Mouse (Mus musculus) heart, embryonic 12.5 days (tissue): ENCODE measurements at regions not wholly inside any gene's neighbourhood (a gene's known extent, or its start where the extent isn't known, plus 50 kb on each side); places are given as distances from the start of the nearest gene placed in this dataset.
A peak's percentile ranks its signal among the peaks of the same experiment; 100 is the strongest.
"Not testable (repeated sequence)": the region's sequence is repeated elsewhere in the genome, so short reads cannot be mapped to it uniquely, and the experiment has no call there.

Experiments used
- ATAC-seq: fragments of 200-750 bp; cut with Nextera tagmentation; 2 replicates; pipeline ENCODE4 v1.8.0; 2017; ENCODE audit warnings: moderate TSS enrichment, moderate library complexity; ENCODE audit not compliant: insufficient number of reproducible peaks, low FRiP score
- H3K27ac ChIP-seq: fragments of 300-500 bp; sonication (generic); 2 replicates; pipeline ENCODE4 v1.5.1; 2016; ENCODE audit warnings: mild to moderate bottlenecking, moderate library complexity; ENCODE audit not compliant: poor library complexity, severe bottlenecking
- H3K27me3 ChIP-seq: fragments of 300-500 bp; sonication (generic); replicated peaks from 2 replicates; pipeline ENCODE4 v1.6.1; 2016; ENCODE audit warnings: mild to moderate bottlenecking, moderate library complexity
- H3K36me3 ChIP-seq: fragments of 300-500 bp; sonication (generic); 2 replicates; pipeline ENCODE4 v1.6.1; 2016; ENCODE audit warnings: mild to moderate bottlenecking, moderate library complexity
- H3K4me1 ChIP-seq: fragments of 300-500 bp; sonication (generic); replicated peaks from 2 replicates; pipeline ENCODE4 v1.6.1; 2016; ENCODE audit warnings: mild to moderate bottlenecking
- H3K4me2 ChIP-seq: fragments of 300-500 bp; sonication (generic); 2 replicates; pipeline ENCODE4 v1.6.1; 2016; ENCODE audit warnings: mild to moderate bottlenecking, moderate library complexity
- H3K4me3 ChIP-seq: fragments of 300-500 bp; sonication (generic); 2 replicates; pipeline ENCODE4 v1.5.1; 2016; ENCODE audit warnings: mild to moderate bottlenecking
- H3K9ac ChIP-seq: fragments of 300-500 bp; sonication (generic); 2 replicates; pipeline ENCODE4 v1.6.1; 2016; ENCODE audit warnings: mild to moderate bottlenecking, moderate library complexity
- H3K9me3 ChIP-seq: fragments of 300-500 bp; sonication (generic); replicated peaks from 2 replicates; pipeline ENCODE4 v1.6.1; 2016; ENCODE audit warnings: mild to moderate bottlenecking, moderate library complexity
- WGBS: fragments of 180-500 bp; shearing (Covaris S2); methylation state at CpG from one replicate; pipeline ENCODE4 v1.1.7; 2016; 5-methylcytosine and 5-hydroxymethylcytosine counted together

GRCm38 (mm10) chr5:25639187-25639586 is 66.4 kb downstream of the Xrcc2 start:
- WGBS: 77% methylated on average over 5 of the region's 5 CpGs
- H3K27ac ChIP-seq: no peak overlapping the region
- no peaks in the 10 kb centered on the region; the same call in 1 of the 2 replicates for H3K9me3 ChIP-seq
- H3K27me3 ChIP-seq: no peaks in the 10 kb centered on the region
- H3K4me1 ChIP-seq: no peaks in the 10 kb centered on the region
- no peak overlapping the region for H3K9ac ChIP-seq
- H3K36me3 ChIP-seq: no peaks in the 10 kb centered on the region
- no peak overlapping the region for H3K4me3 ChIP-seq
- H3K4me2 ChIP-seq: no peak overlapping the region
- no peak for ATAC-seq

DNA sequence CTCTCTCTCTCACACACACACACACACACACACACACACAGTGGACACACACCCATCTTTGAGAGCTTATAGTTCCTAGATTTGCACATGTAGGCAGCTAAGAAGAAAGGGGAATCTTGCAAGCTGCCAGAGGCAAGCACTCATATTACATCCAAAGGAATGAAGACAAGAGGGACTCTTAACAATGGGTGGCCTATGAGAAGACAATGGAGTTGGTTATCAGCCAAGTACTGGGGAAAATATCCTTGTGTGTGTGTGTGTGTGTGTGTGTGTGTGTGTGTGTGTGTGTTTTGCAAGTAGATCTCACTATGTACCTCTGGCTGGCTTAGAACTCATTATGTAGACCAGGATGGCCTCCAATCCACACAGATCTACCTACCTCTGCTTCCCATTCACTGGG is 67.5 kb downstream of the Xrcc2 start:
- H3K9ac ChIP-seq: no peak overlapping the region
- no peak overlapping the region for H3K4me2 ChIP-seq
- no peak overlapping the region for H3K27ac ChIP-seq
- no peaks in the 10 kb centered on the region for H3K36me3 ChIP-seq
- peaks cover 4% of the 10 kb centered on the region; the same call in 1 of the 2 replicates for H3K9me3 ChIP-seq
- no peaks in the 10 kb centered on the region for H3K27me3 ChIP-seq
- H3K4me3 ChIP-seq: no peak overlapping the region
- no peaks in the 10 kb centered on the region for H3K4me1 ChIP-seq
- no peak for ATAC-seq

DNA sequence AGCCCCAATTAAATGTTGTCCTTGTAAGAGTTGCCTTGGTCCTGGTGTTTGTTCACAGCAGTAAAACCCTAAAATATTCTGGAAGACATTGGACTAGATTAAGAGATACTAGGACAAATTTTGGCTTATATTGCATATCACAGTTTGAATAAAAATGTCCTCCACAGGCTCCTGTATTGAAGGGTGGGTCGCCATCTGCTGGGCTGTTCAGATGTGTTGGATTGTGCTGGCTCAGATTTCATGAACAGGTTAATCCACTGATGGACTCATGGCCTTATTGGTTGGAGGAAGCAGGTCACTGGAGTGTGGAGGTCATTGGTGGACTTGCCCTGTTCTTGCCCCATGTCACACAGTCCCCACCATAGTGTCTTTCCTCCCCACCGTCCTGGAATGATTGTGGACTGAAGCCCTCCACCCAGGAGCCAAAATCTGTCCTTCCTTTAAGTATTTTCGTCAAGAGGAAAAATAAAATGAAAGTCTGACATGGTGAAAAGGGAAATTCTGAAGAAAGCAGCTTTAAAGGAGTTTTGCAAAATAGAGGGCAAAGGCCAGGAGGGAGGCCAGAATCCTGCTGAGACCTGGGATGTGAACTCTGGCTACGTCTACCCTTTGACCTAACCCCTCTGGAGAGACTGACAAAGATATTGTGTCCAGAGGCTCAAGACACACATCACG is 72.6 kb downstream of the Xrcc2 start:
- Histone ChIP-seq H3K27me3 (no peaks in the 10 kb centered on the region), H3K4me3 (no peak overlapping the region), H3K27ac (no peak overlapping the region), H3K36me3 (no peaks in the 10 kb centered on the region), H3K9ac (no peak overlapping the region), H3K9me3 (peaks cover 13% of the 10 kb centered on the region; the same call in 1 of the 2 replicates), H3K4me1 (no peaks in the 10 kb centered on the region), H3K4me2 (no peak overlapping the region)
- ATAC-seq: no peak
- 77% methylated on average over 5 of the region's 5 CpGs for WGBS

DNA sequence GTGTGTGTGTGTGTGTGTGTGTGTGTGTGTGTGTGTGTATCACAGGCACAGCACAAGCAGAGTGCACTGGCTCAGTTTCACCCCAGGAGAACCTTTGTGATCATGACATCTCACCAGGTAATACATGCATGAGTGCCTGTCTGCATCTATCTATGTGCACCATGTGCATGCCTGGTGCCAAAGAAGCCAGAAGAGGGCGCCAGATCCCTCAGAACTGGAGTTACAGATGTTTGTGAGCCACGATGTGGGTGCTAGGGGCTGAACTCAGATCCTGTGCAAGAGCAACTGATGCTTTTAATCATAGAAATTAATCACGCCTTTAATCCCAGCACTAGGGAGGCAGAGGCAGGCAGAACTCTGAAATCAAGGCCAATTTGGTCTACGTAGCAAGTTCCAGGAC is 75.9 kb downstream of the Xrcc2 start:
- Histone ChIP-seq H3K9me3 (peaks cover 13% of the 10 kb centered on the region; the same call in 1 of the 2 replicates), H3K27me3 (no peaks in the 10 kb centered on the region)
- no peak for ATAC-seq

DNA sequence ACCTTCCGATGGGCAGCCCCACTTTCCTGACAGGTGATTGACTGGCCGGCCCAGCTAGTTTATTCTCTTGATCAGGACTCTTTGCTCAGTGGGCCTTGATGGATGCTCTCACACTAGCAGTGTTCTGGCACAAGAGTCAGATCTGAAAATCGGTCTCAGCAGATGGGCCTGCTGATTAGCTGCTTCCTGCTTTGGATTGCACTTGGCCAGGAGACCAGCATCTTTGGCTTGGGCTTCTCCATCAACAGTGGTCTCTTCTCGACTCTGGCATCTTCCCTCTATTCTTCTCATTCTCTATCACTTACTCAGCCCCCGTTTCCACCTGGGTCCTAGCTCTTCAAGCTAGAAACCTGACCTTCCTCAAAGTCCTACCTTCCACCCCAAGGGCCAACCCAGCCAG is 77.1 kb downstream of the Xrcc2 start:
- Histone ChIP-seq H3K27ac (no peak overlapping the region), H3K9me3 (peaks cover 9% of the 10 kb centered on the region; the same call in 1 of the 2 replicates), H3K4me3 (no peak overlapping the region), H3K36me3 (no peaks in the 10 kb centered on the region), H3K4me2 (no peak overlapping the region), H3K9ac (no peak overlapping the region), H3K27me3 (no peaks in the 10 kb centered on the region), H3K4me1 (no peaks in the 10 kb centered on the region)
- 80% methylated on average over 5 of the region's 5 CpGs for WGBS
- ATAC-seq: no peak

More for the DNA sequence above, 75.9 kb downstream of the Xrcc2 start:
- Histone ChIP-seq H3K9ac (no peak overlapping the region), H3K27ac (no peak overlapping the region), H3K36me3 (no peaks in the 10 kb centered on the region), H3K4me1 (no peaks in the 10 kb centered on the region), H3K4me2 (no peak overlapping the region), H3K4me3 (no peak overlapping the region)
- 84% methylated on average over 4 of the region's 4 CpGs for WGBS

DNA sequence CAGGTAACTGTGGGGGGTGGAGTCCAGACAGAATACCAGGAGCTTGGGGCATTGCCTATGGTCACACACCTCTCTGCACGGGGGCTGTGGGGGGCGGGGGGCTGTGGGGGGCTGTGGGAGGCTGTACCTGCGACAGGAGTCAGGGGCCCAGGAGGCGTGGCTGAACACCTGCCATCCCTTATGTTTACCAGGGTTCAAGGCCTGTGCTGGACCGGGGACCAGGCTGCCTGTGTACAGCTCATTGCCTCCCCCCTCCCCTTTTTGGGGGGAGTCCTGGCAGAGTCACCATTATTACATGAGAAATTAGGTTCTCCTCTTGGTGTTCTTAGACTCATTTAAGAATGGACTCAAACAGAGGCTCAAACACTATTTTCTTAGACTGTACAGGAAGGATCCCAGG is 78.5 kb downstream of the Xrcc2 start:
- Histone ChIP-seq H3K27me3 (no peaks in the 10 kb centered on the region), H3K4me2 (no peak overlapping the region), H3K9ac (no peak overlapping the region), H3K4me1 (no peaks in the 10 kb centered on the region), H3K36me3 (no peaks in the 10 kb centered on the region), H3K9me3 (peaks cover 9% of the 10 kb centered on the region; the same call in 1 of the 2 replicates), H3K27ac (no peak overlapping the region), H3K4me3 (no peak overlapping the region)
- 66% methylated on average over 5 of the region's 5 CpGs for WGBS
- ATAC-seq: no peak

GRCm38 (mm10) chr5:25624029-25624428 is 81.6 kb downstream of the Xrcc2 start:
- ATAC-seq: no peak
- H3K4me1 ChIP-seq: no peaks in the 10 kb centered on the region
- H3K9ac ChIP-seq: no peak overlapping the region
- H3K36me3 ChIP-seq: no peaks in the 10 kb centered on the region
- H3K27me3 ChIP-seq: no peaks in the 10 kb centered on the region
- H3K27ac ChIP-seq: no peak overlapping the region
- 69% methylated on average over 1 of the region's 1 CpGs for WGBS
- no peaks in the 10 kb centered on the region for H3K9me3 ChIP-seq
- no peak overlapping the region for H3K4me2 ChIP-seq
- H3K4me3 ChIP-seq: no peak overlapping the region

DNA sequence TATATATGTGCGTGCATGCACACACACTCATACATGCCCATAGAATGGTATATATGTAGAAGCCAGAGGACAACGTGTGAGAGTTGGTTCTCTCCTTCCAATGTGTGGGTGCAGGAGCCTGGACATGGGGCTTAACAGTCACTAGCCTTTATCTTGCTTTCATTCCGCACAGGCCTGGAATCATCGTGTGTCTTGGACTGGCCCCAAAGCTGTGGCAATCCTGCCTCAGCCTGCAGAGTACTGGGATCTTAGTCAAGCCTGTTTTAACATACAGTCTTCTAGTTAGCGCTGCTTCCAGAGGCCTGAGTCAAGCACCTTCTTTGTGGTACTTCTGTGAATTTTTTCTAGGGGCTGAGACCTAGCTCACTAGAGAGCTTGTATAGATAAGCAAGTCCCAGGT is 85.8 kb downstream of the Xrcc2 start:
- no peaks in the 10 kb centered on the region for H3K9me3 ChIP-seq
- 57% methylated on average over 5 of the region's 5 CpGs for WGBS
- no peak overlapping the region for H3K27ac ChIP-seq
- no peaks in the 10 kb centered on the region for H3K27me3 ChIP-seq
- H3K4me1 ChIP-seq: no peaks in the 10 kb centered on the region
- H3K4me2 ChIP-seq: no peak overlapping the region
- ATAC-seq: no peak
- no peak overlapping the region for H3K9ac ChIP-seq
- H3K36me3 ChIP-seq: no peaks in the 10 kb centered on the region
- no peak overlapping the region for H3K4me3 ChIP-seq

DNA sequence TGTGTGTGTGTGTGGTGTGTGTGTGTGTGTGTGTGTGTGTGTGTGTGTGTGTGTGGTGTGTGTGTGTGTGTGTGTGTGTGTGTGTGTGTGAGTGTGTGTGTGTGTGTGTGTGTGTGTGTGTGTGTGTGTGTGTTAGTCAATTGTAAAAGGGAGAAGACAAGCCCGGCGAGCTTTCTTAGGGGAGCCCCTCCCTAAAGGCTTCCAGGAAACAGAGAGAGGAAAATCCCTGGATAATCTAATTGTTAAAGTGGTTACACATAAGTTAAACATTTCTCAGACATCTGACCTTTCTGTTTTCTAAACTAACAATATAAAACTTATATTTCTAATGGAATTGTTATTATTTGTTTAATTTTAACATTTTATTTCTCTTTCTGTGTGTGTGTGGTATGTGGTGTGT is 86.3 kb downstream of the Xrcc2 start:
- not testable (repeated sequence) for H3K4me3 ChIP-seq, H3K9ac ChIP-seq, H3K27me3 ChIP-seq, ATAC-seq, H3K4me2 ChIP-seq, H3K4me1 ChIP-seq, H3K36me3 ChIP-seq, H3K27ac ChIP-seq, H3K9me3 ChIP-seq
- WGBS: 69% methylated on average over 2 of the region's 2 CpGs

GRCm38 (mm10) chr5:25614659-25615061 is 91.0 kb downstream of the Xrcc2 start:
- Histone ChIP-seq H3K4me2 (no peak overlapping the region), H3K36me3 (no peaks in the 10 kb centered on the region), H3K4me1 (no peaks in the 10 kb centered on the region), H3K27ac (no peak overlapping the region), H3K27me3 (no peaks in the 10 kb centered on the region), H3K4me3 (no peak overlapping the region), H3K9ac (no peak overlapping the region), H3K9me3 (no peaks in the 10 kb centered on the region)
- peak; percentile 53; the same call in 1 of the 2 replicates for ATAC-seq
- WGBS: 75% methylated on average over 4 of the region's 4 CpGs

DNA sequence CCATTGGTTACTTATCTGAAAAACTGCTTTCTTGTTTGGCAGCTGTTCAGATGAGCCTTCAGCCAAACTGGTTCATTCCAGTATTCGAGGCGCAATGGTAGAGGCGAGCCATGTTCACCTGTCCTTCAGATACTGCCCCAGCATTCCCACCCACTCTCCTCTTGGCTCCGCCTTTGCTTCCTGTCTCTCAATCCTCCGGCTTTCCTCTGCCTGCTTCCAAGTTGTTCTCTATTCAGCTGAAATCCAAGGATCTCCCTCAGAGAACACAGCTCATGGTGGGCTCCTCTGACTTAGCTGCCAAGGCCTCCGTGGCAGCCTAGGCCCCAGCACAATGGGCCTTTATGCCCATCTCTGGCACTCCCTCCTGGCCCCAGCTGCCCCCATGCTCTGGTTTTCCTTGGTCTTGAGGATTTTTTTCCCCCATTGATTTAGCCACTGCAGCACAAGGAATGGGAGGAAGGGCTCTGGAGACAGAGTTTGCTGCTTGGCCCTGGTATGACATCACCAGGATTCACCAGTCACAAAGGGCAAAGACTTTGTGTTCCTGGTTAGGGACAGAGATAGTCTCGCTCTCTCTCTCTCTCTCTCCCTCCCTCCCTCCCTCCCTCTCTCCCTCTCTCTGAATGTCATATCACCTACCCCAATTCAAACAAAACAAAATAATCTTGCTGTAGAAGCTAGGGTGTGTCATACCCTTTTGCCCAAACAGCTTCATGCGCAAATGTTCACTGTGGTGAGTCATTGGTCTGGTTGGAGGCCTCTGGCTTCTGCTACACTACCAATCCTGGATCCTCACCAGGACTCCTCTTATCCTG is 91.6 kb downstream of the Xrcc2 start:
- Histone ChIP-seq H3K36me3 (no peaks in the 10 kb centered on the region), H3K4me1 (no peaks in the 10 kb centered on the region), H3K27me3 (no peaks in the 10 kb centered on the region), H3K9ac (no peak overlapping the region), H3K4me2 (no peak overlapping the region), H3K4me3 (no peak overlapping the region), H3K9me3 (no peaks in the 10 kb centered on the region), H3K27ac (no peak overlapping the region)
- no peak for ATAC-seq
- WGBS: 70% methylated on average over 8 of the region's 8 CpGs
